Mouse (Mus musculus): ENCODE measurements at regions not wholly inside any gene's neighbourhood (a gene's known extent, or its start where the extent isn't known, plus 50 kb on each side); places are given as distances from the start of the nearest gene placed in this dataset.

GRCm38 (mm10) chr4:87718166-87718805, 314.9 kb downstream of the Mllt3 start:
- WGBS = 69% methylated on average over 9 of the region's 9 CpGs
- no peaks in the 10 kb centered on the region for H3K4me1 ChIP-seq (ENCODE audit: control insufficient read depth, insufficient read depth, low read length)
- H3K4me3 ChIP-seq (replicated peaks; ENCODE audit: extremely low read depth, low read depth, low read length) = no peak overlapping the region
- no peak for DNase-seq
- TF ChIP-seq POLR2A (IDR thresholded peaks at IDR 0.05; ENCODE audit: borderline replicate concordance, extremely low read depth, low read depth, low read length) (no peak), CTCF (IDR thresholded peaks at IDR 0.05; ENCODE audit: insufficient read depth, low read length) (no peak)

DNA sequence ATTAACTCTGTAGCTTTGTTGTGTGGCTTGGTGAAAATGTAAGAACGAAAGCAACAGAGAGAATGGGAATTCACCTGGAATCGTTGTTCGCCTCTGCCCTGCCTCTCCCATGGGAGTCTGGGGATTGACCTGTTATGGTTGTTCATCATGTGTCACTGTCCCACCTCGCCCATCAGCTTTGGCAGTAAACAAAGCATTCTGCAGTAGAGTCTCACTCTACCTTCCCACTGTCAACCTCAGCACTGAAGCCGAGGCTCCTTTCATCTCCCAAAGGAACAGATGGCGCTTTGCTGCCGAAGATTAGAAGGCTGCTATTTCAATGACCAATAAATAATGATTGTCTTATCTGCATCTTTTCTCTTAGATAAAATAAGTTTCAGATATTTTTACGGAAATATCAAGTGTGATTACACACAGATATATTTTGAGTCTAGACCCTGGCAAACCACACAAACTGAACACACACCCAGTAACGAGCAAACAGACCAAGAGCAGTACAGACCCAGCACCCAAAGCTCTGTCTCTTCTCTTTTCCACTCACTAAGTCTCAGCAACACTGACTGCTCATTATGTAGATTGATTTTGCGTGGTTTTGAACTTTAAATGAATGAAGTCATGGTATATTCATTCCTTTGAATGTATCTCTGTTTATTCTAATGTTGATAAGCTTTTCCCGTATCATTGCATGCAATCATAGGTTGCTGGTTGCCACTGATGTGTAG, 317.8 kb downstream of the Mllt3 start:
- no peak for TF ChIP-seq POLR2A (IDR thresholded peaks at IDR 0.05; ENCODE audit: borderline replicate concordance, extremely low read depth, low read depth, low read length)
- no peak for TF ChIP-seq CTCF (IDR thresholded peaks at IDR 0.05; ENCODE audit: insufficient read depth, low read length)
- H3K4me3 ChIP-seq (replicated peaks; ENCODE audit: extremely low read depth, low read depth, low read length) = no peak overlapping the region
- no peaks in the 10 kb centered on the region for H3K4me1 ChIP-seq (ENCODE audit: control insufficient read depth, insufficient read depth, low read length)

DNA sequence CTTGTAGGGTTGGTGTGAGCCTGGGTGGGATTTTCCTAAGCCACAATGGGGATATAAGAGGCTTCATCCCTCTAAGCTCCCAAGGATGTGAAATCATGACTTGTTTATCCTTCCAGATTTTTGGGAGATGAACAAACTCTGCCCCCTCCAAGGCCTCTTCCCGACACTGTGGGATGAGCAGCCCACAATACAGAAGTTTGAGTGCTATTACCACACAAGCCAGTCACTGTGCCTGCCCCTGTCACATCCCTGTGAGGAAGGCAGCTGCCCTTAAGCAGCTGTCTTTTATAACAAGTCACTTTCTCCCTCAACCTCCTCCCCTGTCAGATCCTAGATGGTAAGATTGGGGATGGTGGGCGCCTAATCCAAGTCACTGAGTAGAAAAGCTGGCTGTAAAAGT, 320.5 kb downstream of the Mllt3 start:
- DNase-seq = no peak
- WGBS = 69% methylated on average over 2 of the region's 2 CpGs
- H3K4me1 ChIP-seq (ENCODE audit: control insufficient read depth, insufficient read depth, low read length) = no peaks in the 10 kb centered on the region

More for the DNA sequence above, 317.8 kb downstream of the Mllt3 start:
- 79% methylated on average over 11 of the region's 11 CpGs for WGBS
- DNase-seq = no peak

DNA sequence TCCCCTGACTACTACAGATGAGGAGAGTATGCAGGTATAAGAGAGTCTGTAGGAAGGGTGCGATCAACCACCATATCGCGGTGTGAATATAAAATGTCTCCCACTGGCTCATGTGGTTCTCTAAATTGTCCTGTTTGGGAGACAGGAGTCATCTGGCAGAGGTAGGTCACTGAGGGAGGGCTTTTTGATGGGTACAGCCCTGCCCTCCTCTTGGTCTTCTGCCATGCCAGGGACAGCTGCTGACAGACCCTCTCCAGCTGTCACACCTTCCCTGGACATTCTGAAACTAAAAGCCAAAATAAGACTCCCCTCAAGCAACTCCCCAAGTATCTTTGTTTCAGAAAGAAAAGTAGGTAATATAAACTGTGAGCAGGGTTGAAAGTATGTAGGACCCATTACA, 320.9 kb downstream of the Mllt3 start:
- whole genome bisulfite sequencing = 89% methylated on average over 3 of the region's 3 CpGs
- no peak overlapping the region for H3K4me3 ChIP-seq (replicated peaks; ENCODE audit: extremely low read depth, low read depth, low read length)
- no peak for DNase-seq
- no peaks in the 10 kb centered on the region for H3K4me1 ChIP-seq (ENCODE audit: control insufficient read depth, insufficient read depth, low read length)
- TF ChIP-seq CTCF (IDR thresholded peaks at IDR 0.05; ENCODE audit: insufficient read depth, low read length) (no peak), POLR2A (IDR thresholded peaks at IDR 0.05; ENCODE audit: borderline replicate concordance, extremely low read depth, low read depth, low read length) (no peak)

More for the DNA sequence above, 320.5 kb downstream of the Mllt3 start:
- no peak overlapping the region for H3K4me3 ChIP-seq (replicated peaks; ENCODE audit: extremely low read depth, low read depth, low read length)
- TF ChIP-seq POLR2A (IDR thresholded peaks at IDR 0.05; ENCODE audit: borderline replicate concordance, extremely low read depth, low read depth, low read length) (no peak), CTCF (IDR thresholded peaks at IDR 0.05; ENCODE audit: insufficient read depth, low read length) (no peak)

DNA sequence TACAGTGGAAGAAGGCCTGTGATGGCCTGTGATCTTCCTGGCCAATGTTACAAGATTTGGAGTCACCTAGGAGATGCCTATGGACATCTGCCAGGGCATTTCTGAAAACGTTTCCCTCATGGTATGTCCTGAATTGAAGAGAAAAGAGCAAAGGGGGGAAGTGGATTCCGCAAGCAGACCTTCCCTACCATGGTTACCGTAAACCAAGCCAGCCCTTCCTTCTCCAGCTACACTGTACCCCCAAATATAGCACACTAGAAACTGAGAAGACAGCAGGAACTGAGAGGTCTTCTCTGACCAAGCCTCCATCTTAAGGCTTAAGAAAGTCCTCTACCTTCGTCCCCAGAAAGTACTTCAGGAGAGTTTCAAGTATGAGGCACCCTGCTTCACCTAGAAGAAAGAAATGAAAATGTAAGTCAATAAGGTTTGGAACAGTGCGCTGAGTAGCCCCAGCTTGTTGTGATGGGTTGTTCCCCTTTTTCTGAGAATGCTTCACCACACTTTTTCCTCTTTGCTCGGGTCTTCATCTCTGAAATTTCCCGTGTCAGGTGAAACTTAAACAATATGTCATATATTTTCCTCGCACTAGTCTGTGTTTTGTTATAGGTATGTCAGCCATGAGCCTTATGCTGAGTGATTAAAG, 321.9 kb downstream of the Mllt3 start:
- WGBS = 77% methylated on average over 8 of the region's 8 CpGs
- no peak for DNase-seq
- H3K4me1 ChIP-seq (ENCODE audit: control insufficient read depth, insufficient read depth, low read length) = no peaks in the 10 kb centered on the region
- H3K4me3 ChIP-seq (replicated peaks; ENCODE audit: extremely low read depth, low read depth, low read length) = no peak overlapping the region
- TF ChIP-seq CTCF (IDR thresholded peaks at IDR 0.05; ENCODE audit: insufficient read depth, low read length) = no peak
- TF ChIP-seq POLR2A (IDR thresholded peaks at IDR 0.05; ENCODE audit: borderline replicate concordance, extremely low read depth, low read depth, low read length) = no peak

DNA sequence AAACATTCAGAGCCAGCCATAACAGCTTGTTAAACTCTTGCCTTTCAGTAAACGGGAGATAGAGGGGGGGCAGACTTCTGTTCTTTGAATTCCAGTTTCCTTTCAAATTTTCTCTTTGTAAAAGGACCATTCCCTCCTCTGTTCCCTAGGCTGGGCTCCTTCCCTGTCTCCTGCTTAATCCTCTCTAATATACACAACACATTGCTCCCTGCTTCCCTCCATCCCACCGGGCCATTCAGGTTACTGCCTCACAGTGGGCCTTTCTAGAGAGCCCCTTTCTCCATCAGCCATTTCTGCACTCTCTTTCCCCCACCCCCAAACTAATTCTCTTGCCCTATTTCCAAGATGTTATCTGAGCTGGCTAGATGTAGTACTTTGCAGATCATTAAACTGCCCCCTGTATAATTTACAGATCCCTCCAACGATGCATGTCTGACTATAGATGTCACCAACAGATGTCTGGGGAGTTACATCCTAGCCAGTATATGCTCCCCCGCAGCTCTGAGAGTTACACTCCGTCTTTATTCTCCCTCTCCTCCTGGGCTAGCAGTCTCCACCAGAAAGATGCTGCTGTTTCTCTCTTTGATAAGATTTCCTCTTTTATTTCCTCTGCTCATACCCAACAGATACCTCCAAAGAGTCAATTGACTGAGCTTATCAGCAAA, 324.1 kb downstream of the Mllt3 start:
- no peaks in the 10 kb centered on the region for H3K4me1 ChIP-seq (ENCODE audit: control insufficient read depth, insufficient read depth, low read length)
- no peak overlapping the region for H3K4me3 ChIP-seq (replicated peaks; ENCODE audit: extremely low read depth, low read depth, low read length)
- DNase-seq = no peak
- 38% methylated on average over 5 of the region's 5 CpGs for WGBS
- TF ChIP-seq POLR2A (IDR thresholded peaks at IDR 0.05; ENCODE audit: borderline replicate concordance, extremely low read depth, low read depth, low read length) = no peak
- TF ChIP-seq CTCF (IDR thresholded peaks at IDR 0.05; ENCODE audit: insufficient read depth, low read length) = no peak

GRCm38 (mm10) chr4:87707386-87707785, 325.8 kb downstream of the Mllt3 start:
- no peaks in the 10 kb centered on the region for H3K4me1 ChIP-seq (ENCODE audit: control insufficient read depth, insufficient read depth, low read length)
- no peak for DNase-seq
- TF ChIP-seq CTCF (IDR thresholded peaks at IDR 0.05; ENCODE audit: insufficient read depth, low read length) (no peak), POLR2A (IDR thresholded peaks at IDR 0.05; ENCODE audit: borderline replicate concordance, extremely low read depth, low read depth, low read length) (no peak)
- no peak overlapping the region for H3K4me3 ChIP-seq (replicated peaks; ENCODE audit: extremely low read depth, low read depth, low read length)
- WGBS = 74% methylated on average over 2 of the region's 2 CpGs

- Histone ChIP-seq H3K4me1 (ENCODE audit: control insufficient read depth, insufficient read depth, low read length) (no peaks in the 10 kb centered on the region), H3K4me3 (replicated peaks; ENCODE audit: extremely low read depth, low read depth, low read length) (no peak overlapping the region)
- TF ChIP-seq CTCF (IDR thresholded peaks at IDR 0.05; ENCODE audit: insufficient read depth, low read length) (no peak), POLR2A (IDR thresholded peaks at IDR 0.05; ENCODE audit: borderline replicate concordance, extremely low read depth, low read depth, low read length) (no peak)
- DNase-seq = no peak
- WGBS = 91% methylated on average over 4 of the region's 4 CpGs
Observed at GRCm38 (mm10) chr4:87702834-87703233, 330.3 kb downstream of the Mllt3 start.

DNA sequence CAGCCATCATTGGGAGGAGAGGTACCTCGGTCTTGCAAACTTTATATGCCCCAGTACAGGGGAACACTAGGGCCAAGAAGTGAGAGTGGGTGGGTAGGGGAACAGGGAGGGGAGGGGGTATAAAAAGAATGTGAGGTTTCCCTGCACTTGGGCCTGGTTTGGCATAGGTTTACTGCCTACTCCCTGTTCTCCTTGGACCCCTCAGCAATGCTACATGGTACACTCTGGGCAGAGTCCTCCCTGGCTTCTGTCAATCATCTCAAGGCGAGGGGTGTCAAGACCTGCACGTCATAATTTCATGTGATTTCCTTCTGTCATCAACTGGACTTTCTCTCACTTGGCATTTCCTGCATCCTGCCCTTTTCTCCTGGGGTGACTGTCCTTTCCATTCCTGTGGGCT, 330.9 kb downstream of the Mllt3 start:
- TF ChIP-seq CTCF (IDR thresholded peaks at IDR 0.05; ENCODE audit: insufficient read depth, low read length) (no peak), POLR2A (IDR thresholded peaks at IDR 0.05; ENCODE audit: borderline replicate concordance, extremely low read depth, low read depth, low read length) (no peak)
- Histone ChIP-seq H3K4me1 (ENCODE audit: control insufficient read depth, insufficient read depth, low read length) (no peaks in the 10 kb centered on the region), H3K4me3 (replicated peaks; ENCODE audit: extremely low read depth, low read depth, low read length) (no peak overlapping the region)
- DNase-seq = no peak
- 71% methylated on average over 3 of the region's 3 CpGs for WGBS

Measured in lung, adult 2 months (tissue).